Mouse (Mus musculus) ES-Bruce4 (cell line): ENCODE data around the gene Adk.

Experiments
- CTCF ChIP-seq: IDR thresholded peaks from one replicate; pipeline ENCODE4 v1.8.1; 2011; ENCODE audit warnings: low read depth, low read length
- EP300 ChIP-seq: IDR thresholded peaks from 2 replicates; pipeline ENCODE4 v1.6.1; 2011; ENCODE audit warnings: low read depth, low read length; ENCODE audit not compliant: insufficient read depth

DNA sequence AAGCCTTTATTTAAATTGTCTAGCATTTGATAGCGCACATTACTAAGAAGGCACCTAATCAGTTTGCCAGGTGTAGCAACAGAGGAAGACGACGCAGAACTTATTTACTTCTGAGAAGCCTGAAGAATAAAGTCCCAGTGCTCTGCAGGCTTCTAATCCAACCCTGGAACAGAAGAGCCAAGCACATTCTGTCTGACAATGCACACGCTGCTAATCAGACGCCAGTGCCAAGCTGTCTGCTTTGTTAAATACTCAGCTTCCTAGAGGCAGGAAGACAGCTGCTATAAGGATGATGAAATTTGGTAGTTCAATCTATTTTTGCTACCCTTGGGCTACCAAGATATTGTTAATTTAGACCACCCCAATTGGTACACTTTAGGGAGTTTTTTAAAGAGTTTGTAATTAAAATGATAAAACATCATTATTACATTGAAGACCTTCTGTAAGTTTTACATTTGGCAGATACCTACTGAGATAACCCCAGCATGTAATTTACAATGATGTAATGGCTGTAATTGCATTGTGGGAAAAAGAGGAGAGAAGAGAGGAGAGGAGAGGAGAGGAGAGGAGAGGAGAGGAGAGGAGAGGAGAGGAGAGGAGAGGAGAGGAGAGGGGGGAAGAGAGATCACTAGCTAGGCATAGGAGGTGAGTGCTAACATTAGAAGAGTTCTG lies 201.1 kb downstream of the Adk start:
- TF ChIP-seq CTCF (no peak), EP300 (no peak)
